Mouse (Mus musculus) liver, embryonic 16.5 days (tissue): ENCODE results near the gene F8. TPM values are rescaled to one million over a fixed set of nuclear protein-coding genes. Genes with fewer than 3 reads are reported as not detected.

Source experiments
- ATAC-seq: fragments of 200-750 bp; cut with Nextera tagmentation; 2 replicates; pipeline ENCODE4 v1.8.0; 2017; ENCODE audit warnings: low read depth, mild to moderate bottlenecking, moderate number of reproducible peaks, moderate library complexity
- H3K27ac ChIP-seq: fragments of 300-500 bp; sonication (generic); 2 replicates; pipeline ENCODE4 v1.5.1; 2014; ENCODE audit warnings: mild to moderate bottlenecking, low read length
- H3K27me3 ChIP-seq: fragments of 300-500 bp; sonication (generic); 2 replicates; pipeline ENCODE4 v1.6.1; 2014; ENCODE audit warnings: low read depth, low read length, mixed read lengths; ENCODE audit not compliant: control insufficient read depth, insufficient read depth
- H3K36me3 ChIP-seq: fragments of 300-500 bp; sonication (generic); 2 replicates; pipeline ENCODE4 v1.6.1; 2014; ENCODE audit warnings: mild to moderate bottlenecking; ENCODE audit not compliant: control insufficient read depth, insufficient read depth
- H3K4me1 ChIP-seq: fragments of 300-500 bp; sonication (generic); 2 replicates; pipeline ENCODE4 v1.6.1; 2014; ENCODE audit warnings: low read depth, low read length, mixed read lengths; ENCODE audit not compliant: control insufficient read depth
- H3K4me2 ChIP-seq: fragments of 300-500 bp; sonication (generic); 2 replicates; pipeline ENCODE4 v1.6.1; 2014; ENCODE audit warnings: low read depth, low read length, mixed read lengths
- H3K4me3 ChIP-seq: fragments of 300-500 bp; sonication (generic); 2 replicates; pipeline ENCODE4 v1.5.1; 2014; ENCODE audit warnings: low read depth, mild to moderate bottlenecking, low read length
- H3K9ac ChIP-seq: fragments of 300-500 bp; sonication (generic); 2 replicates; pipeline ENCODE4 v1.6.1; 2014; ENCODE audit warnings: low read depth, low read length
- H3K9me3 ChIP-seq: fragments of 300-500 bp; sonication (generic); replicated peaks from 2 replicates; pipeline ENCODE4 v1.6.1; 2016; ENCODE audit warnings: low read length; ENCODE audit not compliant: control insufficient read depth
- WGBS: fragments of 180-500 bp; shearing (Covaris S2); extraction: QIAGEN DNeasy Blood & Tissue Kit; methylation state at CpG from one replicate; pipeline ENCODE4 v1.1.7; 2014; ENCODE audit not compliant: insufficient replicate concordance; 5-methylcytosine and 5-hydroxymethylcytosine counted together
- polyA plus RNA-seq: library from polyadenylated mRNA; unstranded; fragments of >200 nt; fragmentation: Nextera tagmentation; extraction: Ambion mirVana; gene quantifications from 2 replicates; pipeline ENCODE4 v1.2.1, GENCODE M21; 2015

Gene F8
- polyA plus RNA-seq, 1 experiment from 2014 or later: 2.9 TPM

DNA sequence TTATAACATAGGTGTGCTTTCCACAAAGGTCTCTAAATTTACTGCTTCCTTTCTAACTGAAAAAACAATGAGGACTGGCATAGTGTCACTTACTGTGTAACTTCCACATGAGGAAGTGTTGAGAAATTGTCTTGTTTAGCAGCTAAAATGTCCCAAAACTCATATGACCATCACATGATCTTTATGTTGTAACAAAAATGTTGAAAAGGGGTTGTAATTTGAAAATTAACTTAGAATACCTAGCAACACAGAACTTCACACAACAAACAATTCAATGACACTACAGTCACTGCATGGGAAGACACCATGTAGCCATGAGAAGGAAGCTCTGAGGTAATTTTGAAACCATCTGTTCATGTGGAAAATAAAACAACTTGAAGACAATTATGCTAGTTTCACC lies 255.5 kb downstream of the F8 start:
- Histone ChIP-seq H3K4me1 (no peaks in the 10 kb centered on the region; the same call in none of the 2 replicates), H3K27ac (0 out of 2 replicates have a peak overlapping the region, but pooled peaks have one; percentile 19), H3K27me3 (no peaks in the 10 kb centered on the region), H3K4me2 (peak overlapping the region; percentile 51), H3K9ac (no peak overlapping the region), H3K36me3 (peaks cover 14% of the 10 kb centered on the region), H3K4me3 (no peak overlapping the region), H3K9me3 (no peaks in the 10 kb centered on the region)
- no peak for ATAC-seq

DNA sequence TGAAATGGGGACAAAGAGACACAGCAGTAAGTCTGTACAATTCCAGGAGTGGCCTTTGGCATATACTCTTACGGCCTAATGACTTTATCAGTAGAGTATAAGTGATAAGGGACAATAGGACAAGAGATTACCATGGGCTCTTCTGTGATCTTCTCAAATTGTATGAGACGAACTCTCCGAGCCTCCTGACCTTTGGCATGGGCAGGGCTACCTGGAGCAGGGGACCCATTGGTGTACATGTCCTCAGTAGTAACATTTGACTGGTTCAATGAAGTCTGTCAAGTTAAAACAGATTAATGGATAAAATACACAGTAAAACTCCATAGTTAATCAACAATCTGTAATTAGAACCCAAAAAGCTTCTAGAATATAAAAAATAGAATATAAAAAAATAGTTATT lies 256.8 kb downstream of the F8 start:
- no peak for ATAC-seq
- 66% methylated on average over 3 of the region's 3 CpGs for WGBS
- H3K4me3 ChIP-seq: no peak overlapping the region
- H3K9me3 ChIP-seq: no peaks in the 10 kb centered on the region
- H3K4me1 ChIP-seq: no peaks in the 10 kb centered on the region; the same call in 1 of the 2 replicates
- peaks cover 16% of the 10 kb centered on the region for H3K36me3 ChIP-seq
- H3K9ac ChIP-seq: no peak overlapping the region
- H3K27ac ChIP-seq: no peak overlapping the region
- H3K27me3 ChIP-seq: no peaks in the 10 kb centered on the region
- no peak overlapping the region for H3K4me2 ChIP-seq

Other genes starting within 250 kb of the F8 start
- gene Smim9, start 218.8 kb downstream of the F8 start, polyA plus RNA-seq: not detected in 2 replicates
- 20.6 and 22.9 TPM in 2 replicates for gene Fundc2, start 216 bp downstream of the F8 start, polyA plus RNA-seq
- 11.2 and 12.2 TPM in 2 replicates for gene Cmc4, start 34.0 kb upstream of the F8 start, polyA plus RNA-seq
- 5.3 and 6.3 TPM in 2 replicates for gene Mtcp1, start 34.0 kb upstream of the F8 start, polyA plus RNA-seq
- 29.3 and 34.1 TPM in 2 replicates for gene Brcc3, start 34.0 kb upstream of the F8 start, polyA plus RNA-seq
- gene Vbp1, start 131.7 kb upstream of the F8 start, polyA plus RNA-seq: 85.5 and 114 TPM in 2 replicates
- 0.05 TPM in 1 of 2 replicates, not detected in the other for gene Rab39b, start 195.6 kb upstream of the F8 start, polyA plus RNA-seq